Mouse (Mus musculus) hindlimb bud, embryonic 11.5 days (tissue): ENCODE data around the gene Caskin2.
"Not testable (repeated sequence)": the region's sequence is repeated elsewhere in the genome, so short reads cannot be mapped to it uniquely, and the experiment has no call there.

Experiments used
- DNase-seq: peaks from one replicate; pipeline ENCODE4 v3.0.0-alpha.2; 2012; ENCODE audit warnings: low read depth, low spot score; ENCODE audit errors: extremely low spot score

Caskin2 gene

DNA sequence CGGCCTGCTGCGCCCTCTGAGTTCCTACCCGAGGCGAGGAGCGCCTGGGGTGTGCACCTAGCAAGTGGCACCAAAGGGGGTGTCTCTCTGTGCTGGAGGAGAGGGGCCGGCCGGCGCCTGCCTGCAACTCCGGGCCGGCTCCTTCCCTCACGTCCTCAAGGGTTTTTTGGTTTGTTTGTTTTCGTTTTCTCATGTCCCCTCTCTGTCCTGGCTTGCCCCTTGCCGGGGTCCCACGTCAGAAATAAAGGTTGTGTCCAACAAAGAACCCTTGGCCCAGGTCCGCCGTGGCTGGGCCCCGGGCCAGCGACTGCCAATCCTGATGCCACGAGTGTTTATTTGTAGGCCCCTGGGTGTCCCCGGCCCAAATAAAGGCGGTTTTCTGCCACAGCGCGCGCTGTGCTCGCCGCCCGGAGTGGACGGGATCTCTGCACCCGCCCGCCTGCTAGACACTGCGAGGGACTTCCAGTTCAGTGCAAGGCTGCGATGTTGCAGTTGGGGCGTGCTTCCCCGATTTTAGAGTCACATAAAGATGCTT is 47.8 kb downstream of the Caskin2 start:
- no peak for DNase-seq

DNA sequence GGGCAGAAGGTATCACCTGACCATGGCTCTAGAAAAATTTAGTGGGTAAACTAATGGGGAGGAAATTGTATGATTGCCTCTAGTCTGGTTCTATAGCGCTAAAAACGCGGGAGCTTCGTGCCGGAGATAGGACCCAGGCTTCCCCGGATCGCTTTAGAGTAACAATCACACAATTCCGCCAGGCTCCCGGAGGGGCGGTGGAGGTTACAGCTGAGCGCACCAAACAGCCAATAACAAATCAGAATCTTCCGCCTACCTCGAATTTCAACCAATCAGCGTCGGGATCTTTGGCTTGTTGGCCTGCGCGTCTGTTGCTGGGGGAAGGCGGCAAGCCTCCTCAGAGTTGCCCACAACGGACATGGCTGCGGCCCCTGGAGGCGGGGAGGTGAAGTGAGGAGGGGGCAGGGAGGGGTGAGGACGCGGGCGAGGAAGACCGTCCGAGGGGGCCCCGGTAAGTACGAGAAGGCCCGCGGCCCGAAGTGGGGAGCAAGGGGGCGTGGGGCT is 48.3 kb downstream of the Caskin2 start, which contains the start of gene Tmem94:
Tmem94 (plus strand) TSS at position 331 of the 504 bp plus-strand sequence.
- DNase-seq: peak; percentile 100

DNA sequence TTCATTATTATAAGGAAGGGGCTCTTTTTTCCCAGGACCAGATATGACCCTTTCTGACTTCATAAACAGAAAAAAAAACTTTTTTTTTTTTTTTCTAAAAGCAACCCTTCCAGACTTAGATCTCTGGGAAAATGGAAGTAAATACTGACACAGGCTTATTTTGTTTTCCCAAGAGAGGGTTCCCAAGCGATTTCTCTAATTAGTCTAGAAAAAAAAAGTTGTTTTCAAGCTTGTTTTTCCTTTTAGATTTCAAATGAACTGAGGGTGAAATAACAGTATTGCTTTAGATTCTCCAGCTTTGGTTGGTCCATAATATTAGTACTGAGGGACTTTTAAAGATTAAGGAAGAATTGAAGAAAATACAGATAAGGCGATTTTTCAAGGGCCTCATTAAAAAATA is 48.7 kb downstream of the Caskin2 start:
- no peak for DNase-seq

DNA sequence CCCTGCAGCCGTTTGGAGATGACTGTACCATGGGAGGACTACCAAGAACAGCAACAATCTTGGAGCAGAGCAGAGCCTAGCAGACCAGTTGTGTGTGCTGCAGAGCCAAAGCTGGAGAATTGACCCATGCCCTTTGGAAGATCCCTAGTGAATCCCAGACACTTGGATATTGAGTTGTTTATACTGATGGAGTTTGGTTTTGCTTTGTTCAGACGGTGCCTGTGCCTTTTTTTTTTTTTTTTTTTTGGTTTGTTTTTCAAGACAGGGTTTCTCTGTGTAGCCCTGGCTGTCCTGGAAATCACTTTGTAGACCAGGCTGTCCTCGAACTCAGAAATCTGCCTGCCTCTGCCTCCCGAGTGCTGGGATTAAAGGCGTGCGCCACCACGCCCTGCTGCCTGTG is 51.3 kb downstream of the Caskin2 start:
- DNase-seq: not testable (repeated sequence)

DNA sequence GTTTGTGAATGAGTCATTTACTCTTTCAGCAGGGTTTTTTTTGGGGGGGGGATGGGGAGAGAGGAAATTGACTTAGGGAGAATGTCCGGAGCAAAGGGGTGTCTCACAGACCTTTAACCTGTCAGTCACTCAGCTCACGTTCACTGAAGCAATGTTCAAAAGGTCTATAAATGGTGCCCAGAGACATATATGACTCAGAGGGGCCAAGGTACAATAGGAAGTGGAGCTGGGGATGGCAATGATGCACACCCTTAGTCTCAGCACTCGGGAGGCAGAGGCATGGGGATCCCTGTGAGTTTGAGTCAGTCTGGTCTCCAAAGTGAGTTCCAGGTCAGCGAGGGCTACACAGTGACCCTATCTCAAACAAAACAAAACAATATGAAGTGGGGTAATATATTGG is 60.0 kb downstream of the Caskin2 start:
- no peak for DNase-seq

DNA sequence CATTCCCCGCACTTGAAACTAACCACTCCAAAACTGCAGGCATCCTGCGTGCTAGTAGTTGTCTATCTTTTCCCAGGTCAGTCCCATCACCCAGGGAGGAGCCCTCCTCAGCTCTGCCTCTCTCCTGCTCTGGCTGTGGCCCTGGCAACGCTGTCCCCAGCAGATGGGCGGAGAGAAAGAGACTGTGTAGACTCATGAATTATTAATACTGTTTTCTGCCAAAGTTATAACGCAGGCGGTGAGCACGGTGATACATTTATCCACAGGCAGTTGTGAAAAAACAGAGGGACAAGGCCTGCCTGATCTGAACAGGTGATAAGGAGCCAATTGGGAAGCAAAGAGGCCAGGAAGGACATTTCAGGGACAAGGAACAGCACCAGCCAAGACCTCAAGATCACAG is 60.8 kb downstream of the Caskin2 start:
- DNase-seq: no peak

DNA sequence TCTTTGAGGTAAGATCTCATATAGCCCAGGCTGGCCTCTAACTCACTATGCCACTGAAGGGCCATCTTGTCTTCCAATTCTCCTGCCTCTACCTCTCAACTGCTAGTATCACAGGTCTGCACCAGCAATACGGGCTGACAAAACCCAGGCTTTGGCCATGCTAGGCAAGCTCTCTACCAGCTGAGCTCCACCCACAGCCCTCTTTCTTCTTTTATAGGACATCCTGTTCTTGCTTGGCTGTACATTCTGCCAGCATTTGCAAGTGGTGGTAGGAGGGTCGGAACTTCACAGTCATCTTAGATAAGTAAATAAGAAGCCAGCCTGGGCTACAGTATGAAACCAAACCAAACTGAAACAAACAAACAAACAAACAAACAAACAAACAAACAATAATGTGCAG is 61.7 kb downstream of the Caskin2 start:
- no peak for DNase-seq

DNA sequence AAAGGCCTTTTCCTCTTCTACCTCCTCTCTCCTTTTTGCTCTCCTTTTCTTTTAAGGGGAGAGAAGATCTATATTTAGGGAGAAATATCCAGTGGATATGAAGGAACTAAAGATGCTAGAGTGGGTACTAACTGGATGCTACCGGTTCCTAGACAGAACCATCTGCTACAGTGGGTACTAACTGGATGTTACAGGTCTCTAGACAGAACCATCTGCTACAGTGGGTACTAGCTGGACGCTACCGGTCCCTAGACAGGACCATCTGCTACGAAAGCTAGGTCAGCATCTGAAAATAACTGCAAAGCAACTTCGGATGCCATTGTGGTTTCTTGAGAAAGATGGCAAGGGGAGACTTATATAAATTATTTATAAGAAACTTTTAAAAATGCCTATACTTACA is 63.6 kb downstream of the Caskin2 start:
- DNase-seq: no peak
